In genomic region chr13:83077085-83077484, GRCm38 (mm10) we compare ENCODE assay signal across 24 mouse cellular contexts.
DNase-seq lines count a peak whose midpoint lies in the region; ATAC-seq and TF ChIP-seq lines count a peak whose summit lies in the region.
"Had no signal": no experiment of that assay in that cellular context is flagged by ENCODE, and none has a peak within 500 bp of the region (broad histone marks: within the 10 kb centered on the region; RNA-seq: fewer than 3 reads in every experiment).

No protein-coding gene starts in this region.

- peak overlapping the region; percentile 58 for H3K27ac ChIP-seq in gastrocnemius, adult 2 months
- H3K27ac ChIP-seq: embryonic facial prominence, embryonic 13.5 days; embryonic facial prominence, embryonic 15.5 days; forebrain, embryonic 10.5 days; forebrain, embryonic 12.5 days had no signal

- intact Hi-C loops in gastrocnemius, adult 2 months (cut with DNase I) = no loop called here
- intact Hi-C loops in gastrocnemius, postnatal 14 days (cut with DNase I; ENCODE audit: low total_unique reads) = no loop called here

- DNase-seq in gastrocnemius, adult 2 months = no peak
- no peak for DNase-seq in gastrocnemius, postnatal 14 days
- DNase-seq in brain, adult 2 months (ENCODE audit: low read depth, low spot score) = peak; percentile 50
- DNase-seq in telencephalon, adult 2 months (ENCODE audit: low read depth, low spot score) = peak; percentile 74
- DNase-seq: adrenal gland, adult 8-10 months; adrenal gland, postnatal 14 days; adrenal gland, postnatal 36 days; cerebellum, adult 11 months; cerebellum, adult 18-20 months; cerebellum, adult 8-10 months; cerebellum, adult 9-11 months; cerebellum, postnatal 14 days; cerebellum, postnatal 36 days; embryo, embryonic 11 days had no signal

- no peak overlapping the region for H3K4me3 ChIP-seq in gastrocnemius, adult 2 months
- H3K4me3 ChIP-seq: embryonic facial prominence, embryonic 13.5 days; embryonic facial prominence, embryonic 15.5 days; erythroblast, embryonic 14.5 days; forebrain, embryonic 10.5 days; forebrain, embryonic 12.5 days had no signal

- ATAC-seq in CD4-positive, CD25-positive, alpha-beta regulatory T cell, adult 4 months = no peak
- ATAC-seq: activated CD4-positive, CD25-positive, alpha-beta regulatory T cell, adult 4 months; forebrain, embryonic 14.5 days; forebrain, embryonic 16.5 days; Patski had no signal

- TF ChIP-seq CTCF in gastrocnemius, adult 2 months (IDR thresholded peaks at IDR 0.05) = no peak

Comparison
In these comparisons a context has a peak if more than half of its experiments do, and no peak if none do; other contexts are left out.
1. DNase-seq: peak in brain, adult 2 months (single experiment) and telencephalon, adult 2 months (single experiment); none in gastrocnemius, adult 2 months (single experiment) and gastrocnemius, postnatal 14 days (single experiment).